Mouse (Mus musculus) embryonic facial prominence, embryonic 12.5 days (tissue): ENCODE measurements around the gene Mmp17. TPM values are rescaled to one million over a fixed set of nuclear protein-coding genes. Genes with fewer than 3 reads are reported as not detected.

Experiments used
- ATAC-seq: fragments of 200-750 bp; cut with Nextera tagmentation; 2 replicates; pipeline ENCODE4 v1.8.0; 2017; ENCODE audit not compliant: insufficient number of reproducible peaks, insufficient read depth, low FRiP score, low TSS enrichment
- H3K27ac ChIP-seq: fragments of 300-500 bp; sonication (generic); 2 replicates; pipeline ENCODE4 v1.5.1; 2016; ENCODE audit warnings: mild to moderate bottlenecking
- H3K27me3 ChIP-seq: fragments of 300-500 bp; sonication (generic); 2 replicates; pipeline ENCODE4 v1.6.1; 2016; ENCODE audit warnings: mild to moderate bottlenecking, moderate library complexity
- H3K36me3 ChIP-seq: fragments of 300-500 bp; sonication (generic); 2 replicates; pipeline ENCODE4 v1.6.1; 2016; ENCODE audit warnings: mild to moderate bottlenecking
- H3K4me1 ChIP-seq: fragments of 300-500 bp; sonication (generic); 2 replicates; pipeline ENCODE4 v1.6.1; 2016
- H3K4me2 ChIP-seq: fragments of 300-500 bp; sonication (generic); replicated peaks from 2 replicates; pipeline ENCODE4 v1.6.1; 2016; ENCODE audit warnings: mild to moderate bottlenecking, moderate library complexity
- H3K4me3 ChIP-seq: fragments of 300-500 bp; sonication (generic); 2 replicates; pipeline ENCODE4 v1.5.1; 2016; ENCODE audit warnings: mild to moderate bottlenecking
- H3K9ac ChIP-seq: fragments of 300-500 bp; sonication (generic); 2 replicates; pipeline ENCODE4 v1.6.1; 2016; ENCODE audit warnings: mild to moderate bottlenecking, moderate library complexity
- H3K9me3 ChIP-seq: fragments of 300-500 bp; sonication (generic); 2 replicates; pipeline ENCODE4 v1.6.1; 2016; ENCODE audit warnings: mild to moderate bottlenecking, moderate library complexity
- WGBS: fragments of 180-500 bp; shearing (Covaris S2); methylation state at CpG from one replicate; pipeline ENCODE4 v1.1.7; 2016; 5-methylcytosine and 5-hydroxymethylcytosine counted together
- polyA plus RNA-seq: library from polyadenylated mRNA; unstranded; fragments of >200 nt; fragmentation: Nextera tagmentation; extraction: Ambion mirVana; gene quantifications from 2 replicates; pipeline ENCODE4 v1.2.1, GENCODE M21; 2016

The Mmp17 gene
- polyA plus RNA-seq, 1 experiment from 2014 or later, result 3.7 TPM

GRCm38 (mm10) chr5:129657931-129658330 is 74.0 kb downstream of the Mmp17 start:
- no peak for ATAC-seq
- 94% methylated on average over 15 of the region's 15 CpGs for WGBS
- H3K36me3 ChIP-seq, result peaks cover 45% of the 10 kb centered on the region

More at GRCm38 (mm10) chr5:129657931-129658330, 74.0 kb downstream of the Mmp17 start:
- Histone ChIP-seq H3K27ac (no peak overlapping the region), H3K4me2 (no peak overlapping the region), H3K9me3 (no peaks in the 10 kb centered on the region), H3K4me1 (no peaks in the 10 kb centered on the region), H3K9ac (no peak overlapping the region), H3K4me3 (no peak overlapping the region), H3K27me3 (no peaks in the 10 kb centered on the region)

Other genes starting within 250 kb of the Mmp17 start
- gene Sfswap, start 82.9 kb upstream of the Mmp17 start, polyA plus RNA-seq, result 68.1 and 73.8 TPM in 2 replicates
- gene Zfp11, start 85.9 kb downstream of the Mmp17 start, polyA plus RNA-seq, result 5.5 and 6.2 TPM in 2 replicates
- not detected in 2 replicates for gene Sept14, start 124.3 kb downstream of the Mmp17 start, polyA plus RNA-seq
- 187 and 190 TPM in 2 replicates for gene Mrps17, start 131.3 kb downstream of the Mmp17 start, polyA plus RNA-seq
- 89.1 and 96.8 TPM in 2 replicates for gene Nipsnap2, start 140.9 kb downstream of the Mmp17 start, polyA plus RNA-seq
- gene Psph, start 203.3 kb downstream of the Mmp17 start, polyA plus RNA-seq, result 30.0 and 31.7 TPM in 2 replicates